Mouse (Mus musculus): ENCODE measurements at regions not wholly inside any gene's neighbourhood (a gene's known extent, or its start where the extent isn't known, plus 50 kb on each side); places are given as distances from the start of the nearest gene placed in this dataset.

- no peak for TF ChIP-seq CTCF (IDR thresholded peaks at IDR 0.05)
- no peak for TF ChIP-seq EP300 (IDR thresholded peaks at IDR 0.05)
Observed at GRCm38 (mm10) chr3:80422106-80422505, 380.5 kb downstream of the Gria2 start.

Data from lung, postnatal 0 days (tissue).